Mouse (Mus musculus): ENCODE measurements around the gene Lpcat4. TPM values are rescaled to one million over a fixed set of nuclear protein-coding genes. Genes with fewer than 3 reads are reported as not detected.
"Not testable (repeated sequence)": the region's sequence is repeated elsewhere in the genome, so short reads cannot be mapped to it uniquely, and the experiment has no call there.

Gene Lpcat4
- total RNA-seq, 2 experiments from 2014 or later = 141 to 158 TPM

DNA sequence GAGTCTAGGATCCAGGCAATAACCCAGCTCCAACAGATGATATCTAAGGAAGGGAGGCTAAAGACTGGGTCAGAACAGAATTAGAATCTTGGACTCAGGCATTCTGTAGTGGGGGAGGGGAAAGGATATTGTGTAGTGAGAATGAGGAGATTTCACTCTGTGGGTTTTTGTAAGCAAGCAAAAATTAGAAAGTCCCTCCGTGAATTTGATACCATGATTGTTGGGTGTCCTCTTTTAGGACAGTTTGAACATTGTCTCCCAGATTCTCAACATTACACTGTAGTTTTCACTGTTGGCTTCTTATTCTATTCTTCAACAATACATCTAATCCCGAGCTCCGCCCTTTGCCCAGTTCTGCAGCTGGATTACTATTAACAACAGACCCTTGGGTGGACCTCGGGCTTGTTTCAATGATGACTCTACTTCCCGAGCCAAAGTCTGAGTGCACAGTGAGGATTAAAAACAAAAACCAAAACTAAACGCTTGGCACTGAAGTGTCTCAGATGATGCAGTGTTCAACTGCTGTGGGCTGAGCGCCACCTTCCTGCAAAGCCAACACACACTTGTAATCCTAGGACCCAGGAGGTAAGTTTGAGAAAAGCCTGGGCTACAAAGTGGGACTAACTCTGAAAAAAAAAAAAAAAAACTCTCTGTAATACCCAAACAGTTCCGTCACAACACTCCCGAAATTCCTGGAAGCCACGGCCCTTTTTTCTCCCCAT lies 20.1 kb downstream of the Lpcat4 start, which contains the start of gene Nutm1:
Nutm1 (minus strand) TSS at position 51 of the 722 bp plus-strand sequence.
- DNase-seq (ENCODE audit: low spot score in 2 of 2) = no peak

DNA sequence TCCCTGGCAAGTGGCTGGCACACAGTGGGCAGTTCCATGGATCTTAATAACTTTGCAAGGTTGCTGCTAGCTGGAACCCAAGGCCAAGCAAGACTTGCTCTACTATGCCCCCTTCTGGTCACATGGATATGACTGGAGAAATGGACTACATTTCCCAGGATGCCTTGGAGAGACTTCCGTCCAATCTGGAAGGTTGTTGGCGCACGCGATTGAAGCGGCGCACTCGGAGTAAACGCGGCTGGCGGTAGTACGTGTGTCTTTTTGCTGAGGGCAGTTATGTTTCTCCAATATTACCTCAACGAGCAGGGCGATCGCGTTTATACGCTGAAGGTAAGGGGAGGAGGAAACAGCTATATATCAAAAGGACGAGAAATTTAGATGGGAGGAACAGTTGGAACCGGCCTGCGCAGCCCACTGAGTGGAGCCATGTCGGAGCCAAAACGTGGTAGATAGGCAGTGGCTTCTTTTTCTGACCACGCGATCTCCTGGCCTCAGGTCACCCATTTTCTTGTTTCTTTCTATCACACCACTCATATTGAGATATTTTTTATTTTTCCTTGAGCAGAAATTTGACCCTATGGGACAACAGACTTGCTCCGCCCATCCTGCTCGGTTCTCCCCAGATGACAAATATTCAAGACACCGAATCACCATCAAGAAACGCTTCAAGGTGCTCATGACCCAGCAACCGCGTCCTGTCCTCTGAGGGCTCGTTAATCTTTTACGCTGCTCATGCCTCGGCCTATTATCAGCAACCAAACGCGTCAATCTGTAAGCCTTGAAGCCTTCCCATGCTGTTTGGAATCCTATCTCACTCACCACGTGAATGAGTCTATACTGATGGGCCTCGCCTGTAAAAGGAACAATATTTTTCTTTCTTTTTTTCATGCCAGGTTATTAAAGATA lies 22.7 kb downstream of the Lpcat4 start, which contains the start of gene Nop10:
Nop10 (plus strand) TSS at position 179 of the 906 bp plus-strand sequence.
- peak; percentile 91 for DNase-seq (ENCODE audit: low spot score in 2 of 2)

DNA sequence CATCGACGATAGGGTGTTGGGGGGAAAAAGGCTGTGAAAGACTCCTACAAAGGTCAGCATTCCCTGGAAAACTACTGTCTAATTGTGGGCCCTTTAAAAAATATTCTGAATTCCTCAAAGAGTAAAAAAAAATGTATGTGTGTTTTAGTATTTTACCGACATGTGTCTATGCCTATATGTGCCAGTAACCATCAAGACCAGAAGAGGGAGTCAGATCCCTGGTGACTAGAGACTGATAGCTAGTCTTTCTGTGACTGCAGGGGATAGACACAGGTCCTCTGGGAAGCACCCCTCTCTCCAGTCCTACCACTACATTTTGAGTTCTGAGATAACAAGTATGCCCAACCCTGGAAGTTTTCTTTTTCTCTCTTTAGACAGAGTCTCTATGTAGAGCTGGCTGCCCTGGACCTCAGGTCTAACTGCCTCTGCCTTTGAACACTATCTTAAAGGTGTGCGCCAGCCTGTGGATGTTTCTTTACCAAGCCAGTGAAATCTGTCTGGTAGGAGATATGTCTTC lies 23.6 kb downstream of the Lpcat4 start:
- DNase-seq (ENCODE audit: low spot score in 2 of 2) = no peak

DNA sequence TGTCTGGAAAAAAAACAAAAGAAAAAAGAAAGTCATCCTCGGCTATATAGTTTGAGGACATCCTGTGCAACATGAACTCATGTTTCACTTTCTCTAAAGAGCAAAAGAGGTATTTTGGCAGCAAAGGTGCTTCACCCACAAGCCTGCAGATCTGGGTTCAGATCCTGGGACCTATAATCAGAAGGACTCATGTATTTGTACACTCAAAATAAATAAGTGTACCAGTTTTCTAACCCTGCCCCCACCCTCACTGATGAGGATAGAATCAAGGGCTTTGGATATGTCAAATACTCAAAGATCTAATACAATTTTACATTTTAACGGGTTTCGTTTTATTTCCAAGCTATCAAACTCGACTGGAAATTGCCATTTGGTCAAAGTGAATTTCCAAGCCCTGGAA lies 25.1 kb downstream of the Lpcat4 start:
- no peak for DNase-seq (ENCODE audit: low spot score in 2 of 2)

DNA sequence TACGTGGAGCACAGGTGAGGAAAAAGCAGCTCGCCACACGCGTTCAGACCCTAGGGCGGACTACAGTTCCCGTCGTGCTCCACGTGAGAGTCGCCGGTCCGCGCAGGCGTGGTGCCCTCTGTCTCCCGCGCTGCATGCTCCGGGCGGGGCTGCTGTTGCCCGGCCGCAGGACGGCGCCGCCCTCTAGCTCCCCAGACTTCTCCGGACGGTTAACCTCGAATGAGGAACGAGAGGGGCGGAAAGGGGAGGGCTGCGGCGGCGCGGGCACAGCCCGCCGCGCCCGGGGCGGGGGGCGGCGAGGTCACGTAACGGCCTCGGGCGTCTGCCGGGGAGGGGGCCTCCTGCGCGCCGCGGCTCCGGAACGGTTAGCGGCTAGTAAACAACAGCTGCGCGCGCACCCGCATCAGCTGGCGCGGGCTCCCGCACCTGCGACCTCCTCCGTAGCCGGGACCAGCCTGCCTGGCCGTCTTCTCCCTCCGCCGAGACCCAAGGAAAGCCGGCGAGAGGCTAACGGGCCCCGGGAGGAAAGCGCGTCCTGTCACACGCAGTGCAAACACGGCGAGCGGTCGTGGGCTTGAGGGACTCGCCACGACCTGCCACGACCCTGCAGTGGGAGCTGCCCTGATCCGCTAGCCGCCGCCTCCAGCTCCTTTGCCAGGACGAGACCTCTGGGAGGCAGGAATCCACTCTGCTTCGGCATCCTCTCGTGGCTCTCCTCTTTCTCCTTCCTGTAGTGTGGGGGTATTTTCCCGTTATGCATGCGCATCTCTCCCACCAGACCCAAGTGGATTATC lies 26.4 kb downstream of the Lpcat4 start, which contains the start of gene Slc12a6:
Slc12a6 (plus strand) TSS at position 378 of the 794 bp plus-strand sequence.
- peak; percentile 88 to 93 for DNase-seq (ENCODE audit: low spot score in 2 of 2)

DNA sequence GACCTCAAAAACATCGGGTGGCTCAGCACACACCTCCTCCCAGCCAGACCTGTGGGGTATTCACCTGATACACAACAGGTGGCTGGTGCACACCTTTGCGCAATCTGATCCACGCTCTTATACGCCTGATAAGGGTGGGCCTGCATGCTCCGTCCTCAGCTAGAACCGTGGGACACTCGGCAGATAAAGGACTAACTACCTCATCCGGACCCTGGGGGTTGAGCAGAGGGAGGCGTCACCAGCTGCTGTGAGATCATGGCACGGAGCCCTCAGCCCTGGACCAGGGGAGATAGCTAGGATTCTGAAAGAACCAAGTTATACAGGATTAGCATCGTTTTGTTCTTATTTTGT lies 26.9 kb downstream of the Lpcat4 start, which contains the start of gene Gm21985:
Gm21985 (plus strand) TSS at position 73 of the 351 bp plus-strand sequence.
- no peak for DNase-seq (ENCODE audit: low spot score in 2 of 2)

DNA sequence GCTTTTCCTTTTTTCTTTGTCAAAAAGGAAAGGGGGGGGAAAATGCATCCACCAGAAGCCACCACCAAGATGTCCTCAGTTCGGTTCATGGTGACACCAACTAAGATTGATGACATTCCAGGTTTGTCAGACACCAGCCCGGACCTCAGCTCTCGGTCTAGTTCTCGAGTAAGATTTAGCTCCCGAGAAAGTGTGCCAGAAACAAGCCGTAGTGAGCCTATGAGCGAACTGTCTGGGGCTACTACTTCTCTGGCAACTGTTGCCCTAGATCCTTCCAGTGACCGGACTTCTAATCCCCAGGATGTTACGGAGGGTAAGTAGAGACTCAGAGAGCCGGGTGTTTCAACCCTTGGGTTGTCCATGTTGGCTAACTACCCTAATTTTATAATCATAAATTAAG lies 27.5 kb downstream of the Lpcat4 start:
- no peak for DNase-seq (ENCODE audit: low spot score in 2 of 2)

DNA sequence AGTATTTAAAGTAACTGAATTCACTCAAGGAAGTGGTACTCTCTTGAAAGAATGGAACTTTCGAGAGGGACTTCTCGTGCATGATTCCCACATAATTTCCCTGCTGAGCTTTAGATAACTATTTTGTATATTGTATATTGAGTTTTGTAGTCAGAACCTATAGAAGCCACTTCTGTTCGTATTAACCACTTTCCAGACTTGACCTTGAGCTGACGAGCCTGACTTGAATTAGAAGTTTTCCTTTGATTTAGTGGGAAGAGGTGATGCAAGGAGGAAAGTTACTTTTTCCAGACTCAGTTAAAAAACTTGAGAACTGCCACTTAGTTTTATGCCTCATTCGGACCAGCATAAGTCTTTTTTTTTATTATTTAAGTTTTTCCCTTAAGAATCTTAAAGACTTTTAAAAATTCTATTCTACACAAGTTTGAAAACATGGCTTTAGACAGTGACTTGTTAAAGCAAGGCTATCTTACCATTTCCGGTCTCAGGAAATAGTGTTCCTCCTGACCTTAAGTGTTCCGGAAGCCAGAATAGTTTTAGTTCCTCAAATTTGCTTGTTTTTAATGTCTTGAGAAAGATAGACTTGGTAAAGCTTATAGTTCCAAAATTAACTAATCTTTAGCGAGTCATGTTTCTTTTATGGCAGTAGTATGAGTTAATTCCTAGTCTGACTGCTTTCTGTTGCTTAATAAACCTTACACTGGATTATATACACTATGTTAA lies 28.4 kb downstream of the Lpcat4 start:
- no peak for DNase-seq (ENCODE audit: low spot score in 2 of 2)

DNA sequence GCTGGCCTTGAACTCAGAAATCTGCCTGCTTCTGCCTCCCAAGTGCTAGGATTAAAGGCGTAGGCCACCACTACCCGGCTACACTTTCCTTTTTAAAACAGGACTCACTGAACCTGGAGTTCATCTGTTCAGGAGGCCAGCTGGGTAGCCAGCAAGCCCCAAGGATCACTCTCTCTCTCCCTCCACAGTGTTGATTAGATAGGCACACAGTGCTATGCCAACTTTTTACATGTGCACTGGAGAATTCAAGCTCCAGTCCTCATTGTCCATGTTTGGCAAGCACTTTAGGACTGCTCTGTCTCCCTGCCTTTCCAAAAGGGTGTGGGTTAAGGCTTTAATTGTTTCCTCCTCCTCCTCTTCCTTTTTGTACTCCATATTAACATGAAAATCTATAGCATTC lies 30.7 kb downstream of the Lpcat4 start:
- no peak for DNase-seq (ENCODE audit: low spot score in 2 of 2)

DNA sequence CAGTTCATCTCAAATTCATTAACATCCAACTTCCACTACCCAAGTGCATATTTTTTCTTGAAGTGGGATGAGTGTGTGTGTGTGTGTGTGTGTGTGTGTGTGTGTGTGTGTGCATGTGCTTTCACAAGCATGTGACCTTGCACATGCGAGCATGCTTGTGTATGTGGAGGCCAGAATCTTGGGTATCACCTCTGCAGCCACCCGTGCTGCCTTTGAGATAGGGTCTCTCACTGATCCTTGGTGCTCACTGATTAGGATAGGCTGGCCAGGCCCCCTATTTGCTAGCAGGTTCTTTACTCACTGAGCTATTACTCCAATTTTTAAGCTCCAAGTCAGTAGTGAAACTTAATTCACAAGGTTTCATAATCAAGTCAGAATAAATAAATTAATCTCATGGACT lies 33.6 kb downstream of the Lpcat4 start:
- DNase-seq (ENCODE audit: low spot score in 2 of 2) = no peak

DNA sequence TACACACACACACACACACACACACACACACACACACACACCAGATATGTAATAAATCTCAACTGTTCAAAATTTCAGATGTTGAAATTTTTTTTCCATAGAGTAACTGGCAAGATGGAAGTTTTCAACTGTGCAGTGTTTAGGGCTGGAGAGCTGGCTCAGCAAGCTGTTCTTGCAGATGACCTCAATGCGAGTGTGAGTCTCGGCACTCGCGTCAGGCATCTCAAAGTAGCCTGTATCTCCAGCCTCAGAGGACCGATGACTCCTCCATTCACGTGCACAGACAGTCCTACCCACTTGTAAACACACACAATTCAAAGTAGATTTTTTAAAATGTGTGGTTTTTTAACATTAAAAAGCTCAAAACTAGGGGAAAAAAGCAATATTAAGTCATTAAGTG lies 34.2 kb downstream of the Lpcat4 start:
- DNase-seq (ENCODE audit: low spot score in 2 of 2) = no peak

DNA sequence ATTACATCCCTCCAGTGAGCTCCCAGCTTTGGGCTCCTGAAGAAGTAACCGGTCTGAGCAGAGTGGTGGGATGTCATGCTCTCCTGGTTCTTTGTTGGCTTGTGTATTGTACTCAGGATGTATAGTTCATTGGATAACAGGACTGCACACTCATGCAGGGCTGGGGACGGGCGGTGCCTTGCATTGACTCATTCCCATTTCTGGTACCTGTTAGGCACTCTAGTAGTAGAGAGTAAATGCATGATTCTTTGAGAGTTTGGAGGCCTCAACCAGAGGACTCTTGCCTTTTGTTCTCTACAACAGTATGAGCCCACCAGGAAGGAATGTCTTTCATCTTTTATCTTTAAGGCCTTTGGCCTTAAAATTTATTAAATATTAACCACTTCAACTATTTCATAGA lies 37.6 kb downstream of the Lpcat4 start:
- DNase-seq (ENCODE audit: low spot score in 2 of 2) = no peak

DNA sequence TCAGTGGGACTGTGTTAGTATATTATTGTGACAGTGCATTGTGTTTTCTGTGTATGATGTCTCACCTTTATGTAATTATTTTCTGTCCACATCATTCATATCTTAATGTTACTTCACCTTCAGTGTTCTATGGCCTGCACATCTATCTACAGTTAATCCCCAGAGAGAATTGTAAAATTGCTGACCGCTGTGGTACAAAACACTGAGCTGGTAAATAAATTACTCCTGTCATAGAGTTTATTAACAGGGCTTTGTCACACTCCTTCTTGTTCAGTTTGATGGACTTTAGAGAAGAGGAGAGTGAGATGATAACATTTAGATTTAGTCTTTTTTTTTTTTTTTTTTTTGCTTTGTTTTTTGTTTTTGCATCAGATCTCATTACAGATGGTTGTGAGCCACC lies 43.6 kb downstream of the Lpcat4 start:
- DNase-seq (ENCODE audit: low spot score in 2 of 2) = no peak

DNA sequence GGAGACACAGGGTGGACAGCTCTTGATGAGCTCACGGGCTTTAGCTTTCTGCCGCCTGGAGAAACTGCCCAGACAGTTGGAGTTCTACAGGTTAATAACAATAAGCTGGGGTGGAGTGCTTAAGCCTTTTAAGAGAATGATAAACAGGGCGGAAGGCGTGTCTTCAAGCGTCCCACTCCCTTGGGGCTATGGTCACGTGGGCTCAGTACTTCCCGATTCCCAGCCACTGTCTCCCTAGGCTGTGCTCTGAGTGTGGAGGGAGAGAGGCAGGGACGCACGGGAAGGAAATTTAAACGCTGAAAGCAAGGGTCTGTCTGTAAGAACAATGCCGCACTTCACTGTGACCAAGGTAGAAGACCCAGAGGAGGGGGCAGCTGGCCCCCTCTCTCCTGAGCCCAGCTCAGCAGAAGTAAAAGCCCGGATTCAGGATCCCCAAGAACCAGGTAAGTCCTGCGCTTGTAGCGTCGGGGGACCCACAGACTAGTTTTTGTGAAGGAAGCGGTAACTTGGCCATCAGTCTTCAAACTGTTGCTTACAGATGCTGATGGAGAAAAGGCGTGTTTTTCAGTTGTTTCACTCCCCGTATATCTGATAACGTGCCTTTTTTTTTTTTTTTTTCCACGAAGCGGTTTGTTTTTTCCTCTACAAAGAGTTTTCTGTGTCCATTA lies 45.2 kb downstream of the Lpcat4 start:
- peak; percentile 21 to 22 for DNase-seq (ENCODE audit: low spot score in 2 of 2)

DNA sequence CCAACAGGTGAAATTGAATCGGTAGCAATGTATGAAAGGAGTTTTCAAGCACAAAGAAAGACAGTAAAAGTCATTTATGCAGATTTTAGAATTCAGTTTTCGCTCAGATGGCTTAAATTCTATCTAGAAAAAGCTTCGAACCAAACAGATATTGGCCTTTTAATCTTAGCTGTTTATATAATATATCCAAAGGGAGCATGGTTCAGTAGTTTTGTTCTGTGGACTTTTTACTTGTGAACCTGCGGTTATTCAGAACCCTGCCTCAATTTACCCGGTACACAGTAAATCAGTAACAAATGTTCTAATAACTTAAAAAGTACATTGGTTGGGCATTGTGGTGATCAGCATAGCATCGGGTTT lies 45.7 kb downstream of the Lpcat4 start:
- no peak for DNase-seq (ENCODE audit: low spot score in 2 of 2)

DNA sequence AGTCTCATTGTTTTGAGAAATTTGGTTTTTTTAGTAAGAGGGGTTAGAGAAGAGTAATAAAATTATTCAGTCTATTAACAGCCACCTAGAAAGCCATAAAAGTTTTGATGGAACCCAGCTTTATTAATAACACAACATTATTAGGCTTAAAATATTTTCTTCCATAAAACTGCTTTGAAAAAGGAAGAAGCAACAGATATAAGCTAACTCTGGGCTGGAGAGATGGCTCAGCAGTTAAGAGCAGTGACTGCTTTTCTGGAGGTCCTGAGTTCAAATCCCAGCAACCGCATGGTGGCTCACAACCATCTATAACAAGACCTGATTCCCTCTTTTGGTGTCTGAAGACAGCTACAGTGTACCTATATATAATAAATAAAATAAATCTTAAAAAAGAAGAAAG lies 46.8 kb downstream of the Lpcat4 start:
- DNase-seq (ENCODE audit: low spot score in 2 of 2) = not testable (repeated sequence)

DNA sequence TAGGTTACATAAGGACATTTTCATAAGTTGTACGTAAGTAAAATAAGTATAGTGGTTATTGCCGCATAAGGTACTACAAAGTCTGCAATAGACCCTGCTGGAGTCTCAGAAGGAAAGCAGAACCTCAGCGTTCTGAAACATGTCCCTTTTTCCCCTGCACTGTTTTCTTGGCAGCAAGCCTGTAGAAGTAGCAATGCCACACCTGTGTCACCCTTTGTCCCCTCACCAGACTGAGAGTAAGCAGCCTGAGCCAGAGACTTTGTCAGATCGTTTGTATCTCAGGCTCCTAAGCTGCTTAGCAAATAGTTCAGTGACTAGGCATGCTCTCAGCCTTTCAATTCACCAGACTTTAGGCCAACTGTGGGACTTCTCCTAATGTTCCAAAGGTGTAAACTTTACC lies 47.8 kb downstream of the Lpcat4 start:
- no peak for DNase-seq (ENCODE audit: low spot score in 2 of 2)

DNA sequence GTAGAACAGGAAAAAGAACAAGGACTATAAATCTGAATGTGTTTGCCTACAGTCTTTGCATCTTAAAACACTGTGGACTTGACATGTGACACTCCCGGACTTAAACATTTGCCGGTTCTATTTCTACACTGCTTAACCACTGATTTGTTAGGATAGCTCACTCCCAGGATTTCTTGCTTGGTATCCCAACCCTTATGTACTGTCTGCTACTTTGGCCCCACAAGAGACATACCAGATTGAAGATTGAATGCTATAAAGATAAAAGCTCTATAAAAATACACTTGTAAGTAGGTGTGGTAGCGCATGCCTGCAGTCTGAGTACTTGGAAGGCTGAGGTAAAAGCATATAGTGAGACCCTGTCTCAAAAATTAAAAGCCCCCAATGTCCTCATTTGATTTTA lies 50.2 kb downstream of the Lpcat4 start:
- no peak for DNase-seq (ENCODE audit: low spot score in 2 of 2)

DNA sequence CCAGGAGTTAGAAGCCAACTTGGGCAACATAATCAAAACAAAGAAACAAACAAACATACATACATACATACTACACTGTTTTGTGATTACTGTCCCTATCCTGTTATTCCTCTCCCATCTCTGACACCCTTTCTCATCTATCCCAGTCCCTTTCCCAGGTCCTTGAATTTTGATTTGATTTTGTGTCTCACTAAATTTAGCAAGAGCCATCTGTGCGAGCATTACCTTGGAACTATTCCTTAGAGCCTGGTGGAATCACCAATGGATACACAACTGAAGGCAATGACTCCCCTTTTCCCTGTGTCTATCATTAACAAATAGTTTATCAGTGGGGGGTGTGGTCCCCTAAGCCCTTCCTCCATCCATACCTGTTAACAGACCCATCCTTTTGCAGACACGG lies 53.6 kb downstream of the Lpcat4 start:
- DNase-seq (ENCODE audit: low spot score in 2 of 2) = no peak

DNA sequence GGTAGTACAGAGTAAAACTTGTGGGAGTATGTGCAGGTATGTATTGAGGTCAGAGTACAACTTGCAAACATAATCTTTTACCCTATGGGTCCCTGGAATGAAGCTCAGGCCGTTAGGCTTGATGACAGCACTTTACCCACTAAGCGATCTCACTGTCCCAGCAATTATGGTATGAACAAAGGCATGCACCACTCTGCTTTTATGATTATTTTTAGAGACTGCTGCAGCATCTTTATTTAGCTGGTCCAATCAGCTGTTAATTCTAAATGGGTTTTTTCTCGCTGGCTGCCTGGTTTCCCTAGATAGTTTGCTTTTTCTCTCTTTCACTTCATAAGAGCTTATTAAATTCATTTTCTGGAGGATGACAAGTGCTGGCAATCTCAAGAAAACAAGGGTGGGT lies 56.9 kb downstream of the Lpcat4 start:
- no peak for DNase-seq (ENCODE audit: low spot score in 2 of 2)

Measured in left cerebral cortex, adult 18-20 months (tissue).